24 mouse cellular contexts compared by ENCODE assay signal in genomic region chr9:75444981-75445380, GRCm38 (mm10). TPM values are rescaled to one million over a fixed set of nuclear protein-coding genes. Genes with fewer than 3 reads are reported as not detected.
A peak's percentile ranks its signal among the peaks of the same experiment; 100 is the strongest.
DNase-seq lines count a peak whose midpoint lies in the region; ATAC-seq and TF ChIP-seq lines count a peak whose summit lies in the region.
"Had no signal": no experiment of that assay in that cellular context is flagged by ENCODE, and none has a peak within 500 bp of the region (broad histone marks: within the 10 kb centered on the region; RNA-seq: fewer than 3 reads in every experiment).

No protein-coding gene starts in this region.

- peaks cover 12% of the 10 kb centered on the region; the same call in 1 of the 2 replicates for H3K79me2 ChIP-seq in liver, adult 2 months (ENCODE audit: control insufficient read depth, insufficient read depth, low read length)

- no peak for TF ChIP-seq POLR2A in liver, adult 2 months (IDR thresholded peaks at IDR 0.05; ENCODE audit: extremely low read depth, insufficient read depth, low read length)
- TF ChIP-seq POLR2A in testis, adult 2 months (IDR thresholded peaks at IDR 0.05; ENCODE audit: control insufficient read depth, low read depth, low read length) = no peak

- no peak overlapping the region for H3K27ac ChIP-seq in kidney, embryonic 14.5 days (ENCODE audit: low read depth, low read length)
- H3K27ac ChIP-seq in liver, adult 2 months (replicated peaks; ENCODE audit: insufficient read depth, low read depth, low read length) = peak overlapping the region; percentile 48
- no peak overlapping the region for H3K27ac ChIP-seq in liver, embryonic 11.5 days (ENCODE audit: low read depth, low read length)
- H3K27ac ChIP-seq in testis, adult 2 months (ENCODE audit: control insufficient read depth, insufficient read depth, low read depth, low read length) = 0 out of 2 replicates have a peak overlapping the region, but pooled peaks have one; percentile 22
- H3K27ac ChIP-seq: embryonic facial prominence, embryonic 10.5 days; embryonic facial prominence, embryonic 12.5 days; forebrain, embryonic 13.5 days; forebrain, embryonic 15.5 days had no signal

- no peak overlapping the region for H3K9ac ChIP-seq in kidney, embryonic 14.5 days (ENCODE audit: low read depth, low read length)
- peak overlapping the region; percentile 46 for H3K9ac ChIP-seq in liver, adult 2 months (ENCODE audit: low read depth, low read length)
- H3K9ac ChIP-seq in liver, embryonic 11.5 days (ENCODE audit: low read depth, low read length) = no peak overlapping the region
- H3K9ac ChIP-seq: embryonic facial prominence, embryonic 12.5 days; forebrain, embryonic 13.5 days; forebrain, embryonic 15.5 days had no signal

- no peak for TF ChIP-seq CTCF in liver, adult 2 months (IDR thresholded peaks at IDR 0.05; ENCODE audit: low read depth, low read length)
- TF ChIP-seq CTCF in testis, adult 2 months (IDR thresholded peaks at IDR 0.05; ENCODE audit: control insufficient read depth, insufficient read depth, insufficient replicate concordance, low read depth, low read length) = no peak

- peak; percentile 28 for DNase-seq in kidney, adult 18-20 months
- peak; percentile 93 for DNase-seq in liver, adult 2 months (ENCODE audit: extremely low read depth, low read depth, low spot score)
- no peak for DNase-seq in liver, embryonic 11.5 days (ENCODE audit: low spot score)
- DNase-seq in testis, postnatal 14 days (ENCODE audit: low spot score) = no peak
- DNase-seq: adrenal gland, adult 8-10 months; adrenal gland, postnatal 14 days; adrenal gland, postnatal 36 days; B cell, adult 2 months; cerebellum, adult 11-12 months; cerebellum, adult 2 months; cerebellum, adult 9-10 months; cerebellum, postnatal 10 days; cerebellum, postnatal 25 days had no signal

- ATAC-seq in kidney, embryonic 14.5 days (ENCODE audit: low FRiP score, low TSS enrichment) = no peak
- ATAC-seq in liver, embryonic 11.5 days (replicated peaks; ENCODE audit: low FRiP score) = no peak
- ATAC-seq: activated CD4-positive, CD25-positive, alpha-beta regulatory T cell, adult 4 months; CD4-positive, CD25-positive, alpha-beta regulatory T cell, adult 4 months; forebrain, embryonic 13.5 days; forebrain, embryonic 15.5 days; Patski had no signal

- H3K4me3 ChIP-seq in kidney, embryonic 14.5 days (ENCODE audit: low read length) = no peak overlapping the region
- peak overlapping the region; percentile 39 for H3K4me3 ChIP-seq in liver, adult 2 months (ENCODE audit: insufficient read depth, low read depth, low read length)
- no peak overlapping the region for H3K4me3 ChIP-seq in liver, embryonic 11.5 days (ENCODE audit: low read depth, low read length)
- peak overlapping the region; percentile 50 for H3K4me3 ChIP-seq in testis, adult 2 months (ENCODE audit: control insufficient read depth, low read depth, low read length)
- H3K4me3 ChIP-seq: embryonic facial prominence, embryonic 10.5 days; embryonic facial prominence, embryonic 12.5 days; forebrain, embryonic 13.5 days; forebrain, embryonic 15.5 days had no signal

- no peaks in the 10 kb centered on the region for H3K9me3 ChIP-seq in kidney, embryonic 14.5 days (ENCODE audit: control insufficient read depth, low read length)
- no peaks in the 10 kb centered on the region for H3K9me3 ChIP-seq in liver, embryonic 11.5 days (ENCODE audit: control insufficient read depth, low read length)
- H3K9me3 ChIP-seq: embryonic facial prominence, embryonic 10.5 days; embryonic facial prominence, embryonic 12.5 days; forebrain, embryonic 13.5 days; forebrain, embryonic 15.5 days; G1E had no signal

- peaks cover 45% of the 10 kb centered on the region for H3K36me3 ChIP-seq in kidney, embryonic 14.5 days (ENCODE audit: control insufficient read depth, insufficient read depth, low read length)
- H3K36me3 ChIP-seq in liver, adult 2 months (ENCODE audit: control insufficient read depth, insufficient read depth, low read length) = peaks cover 16% of the 10 kb centered on the region
- peaks cover 22% of the 10 kb centered on the region for H3K36me3 ChIP-seq in liver, embryonic 11.5 days (ENCODE audit: control insufficient read depth, insufficient read depth, low read length)
- H3K36me3 ChIP-seq in testis, adult 2 months (ENCODE audit: control insufficient read depth, insufficient read depth, low read length) = peaks cover 8% of the 10 kb centered on the region

- WGBS in kidney, embryonic 14.5 days = 85% methylated on average over 15 of the region's 15 CpGs
- 21% methylated on average over 15 of the region's 15 CpGs for WGBS in liver, adult 2 months
- 85% methylated on average over 15 of the region's 15 CpGs for WGBS in liver, embryonic 11.5 days

- no peak overlapping the region for H3K4me2 ChIP-seq in kidney, embryonic 14.5 days (replicated peaks; ENCODE audit: low read depth, low read length)
- no peak overlapping the region for H3K4me2 ChIP-seq in liver, embryonic 11.5 days
- H3K4me2 ChIP-seq: embryonic facial prominence, embryonic 12.5 days; forebrain, embryonic 13.5 days; forebrain, embryonic 15.5 days had no signal

- no peaks in the 10 kb centered on the region for H3K27me3 ChIP-seq in kidney, embryonic 14.5 days (ENCODE audit: control insufficient read depth, insufficient read depth, low read length)
- no peaks in the 10 kb centered on the region for H3K27me3 ChIP-seq in liver, adult 2 months (ENCODE audit: control insufficient read depth, insufficient read depth, low read length)
- no peaks in the 10 kb centered on the region for H3K27me3 ChIP-seq in liver, embryonic 11.5 days (replicated peaks; ENCODE audit: control insufficient read depth, insufficient read depth, low read length)
- H3K27me3 ChIP-seq in testis, adult 2 months (ENCODE audit: control insufficient read depth, insufficient read depth, low read length) = no peaks in the 10 kb centered on the region
- H3K27me3 ChIP-seq: CH12.LX; embryonic facial prominence, embryonic 12.5 days; forebrain, embryonic 13.5 days; forebrain, embryonic 15.5 days; Patski had no signal

- peaks cover 9% of the 10 kb centered on the region for H3K4me1 ChIP-seq in kidney, embryonic 14.5 days (ENCODE audit: control insufficient read depth, insufficient read depth, low read length)
- H3K4me1 ChIP-seq in liver, adult 2 months (ENCODE audit: control insufficient read depth, insufficient read depth, low read length) = peaks cover 11% of the 10 kb centered on the region
- H3K4me1 ChIP-seq in liver, embryonic 11.5 days (replicated peaks; ENCODE audit: control insufficient read depth, insufficient read depth, low read length) = peaks cover 6% of the 10 kb centered on the region
- H3K4me1 ChIP-seq in testis, adult 2 months (ENCODE audit: control insufficient read depth, insufficient read depth, low read length) = no peaks in the 10 kb centered on the region; the same call in 1 of the 2 replicates

RNA-seq across cellular contexts. Expression of gene Leo1, which starts 3.7 kb away (rescaled TPM):
- polyA plus RNA-seq in kidney, embryonic 14.5 days (2014; fragmentation: Nextera tagmentation; extraction: Ambion mirVana) = 36.9 and 45.8 TPM in 2 replicates
- 5.2 and 6.3 TPM in 2 replicates for total RNA-seq in liver, adult 2 months (2014; rRNA removed)
- polyA plus RNA-seq in liver, adult 2 months (2012; rRNA removed) = 2.1 and 3.1 TPM in 2 replicates
- polyA plus RNA-seq in liver, embryonic 11.5 days (2014; fragmentation: Nextera tagmentation; extraction: Ambion mirVana) = 39.0 and 39.4 TPM in 2 replicates
- 12.2 and 13.6 TPM in 2 replicates for polyA plus RNA-seq in testis, adult 2 months (2012; rRNA removed)

RNA-seq across cellular contexts. Expression of gene Mapk6, which starts 35.2 kb away (rescaled TPM):
- polyA plus RNA-seq in kidney, embryonic 14.5 days (2014; fragmentation: Nextera tagmentation; extraction: Ambion mirVana) = 54.8 and 77.6 TPM in 2 replicates
- total RNA-seq in liver, adult 2 months (2014; rRNA removed) = 21.1 and 21.2 TPM in 2 replicates
- polyA plus RNA-seq in liver, adult 2 months (2012; rRNA removed) = 10.0 and 11.1 TPM in 2 replicates
- 61.0 and 64.4 TPM in 2 replicates for polyA plus RNA-seq in liver, embryonic 11.5 days (2014; fragmentation: Nextera tagmentation; extraction: Ambion mirVana)
- polyA plus RNA-seq in testis, adult 2 months (2012; rRNA removed) = 204 and 209 TPM in 2 replicates

Comparison
In these comparisons a context has a peak if more than half of its experiments do, and no peak if none do; other contexts are left out.
1. DNase-seq: peak in kidney, adult 18-20 months (single experiment) and liver, adult 2 months (single experiment); none in liver, embryonic 11.5 days (single experiment) and testis, postnatal 14 days (single experiment).
2. H3K27ac ChIP-seq: peak in liver, adult 2 months (single experiment) and testis, adult 2 months (single experiment); none in kidney, embryonic 14.5 days (single experiment) and liver, embryonic 11.5 days (single experiment).
3. H3K4me3 ChIP-seq: peak in liver, adult 2 months (single experiment) and testis, adult 2 months (single experiment); none in kidney, embryonic 14.5 days (single experiment) and liver, embryonic 11.5 days (single experiment).